Mouse (Mus musculus): Measurements from ENCODE around the gene Aff4. TPM values are rescaled to one million over a fixed set of nuclear protein-coding genes. Genes with fewer than 3 reads are reported as not detected.
"Not testable (repeated sequence)": the region's sequence is repeated elsewhere in the genome, so short reads cannot be mapped to it uniquely, and the experiment has no call there.

The Aff4 gene
- polyA plus RNA-seq, 2 experiments, result 4.0 to 8.7 TPM

GRCm38 (mm10) chr11:53336182-53336571 is 14.5 kb upstream of the Aff4 start:
- no peak for DNase-seq (ENCODE audit: low read depth in 3 of 3, low spot score in 3 of 3)
- Histone ChIP-seq H3K36me3 (replicated peaks; ENCODE audit: control insufficient read depth, insufficient read depth, low read depth) (no peaks in the 10 kb centered on the region; the same call in 1 of the 2 replicates), H3K27me3 (ENCODE audit: control insufficient read depth, insufficient read depth, low read length) (no peaks in the 10 kb centered on the region), H3K9ac (replicated peaks) (no peak overlapping the region), H3K4me3 (ENCODE audit: insufficient read depth in 1 of 2, low read depth in 2 of 2, low read length in 2 of 2) (no peak overlapping the region), H3K9me3 (ENCODE audit: control insufficient read depth, low read length) (no peaks in the 10 kb centered on the region), H3K27ac (no peak overlapping the region), H3K4me2 (ENCODE audit: low read depth) (no peak overlapping the region), H3K4me1 (replicated peaks; ENCODE audit: control insufficient read depth in 2 of 2, insufficient read depth in 2 of 2, low read length in 1 of 2) (no peaks in the 10 kb centered on the region)
- ATAC-seq (ENCODE audit: insufficient read depth), result no peak
- no peak for TF ChIP-seq CTCF (IDR thresholded peaks at IDR 0.05; ENCODE audit: low read depth)
- TF ChIP-seq EP300 (IDR thresholded peaks at IDR 0.05; ENCODE audit: low read depth), result no peak

DNA sequence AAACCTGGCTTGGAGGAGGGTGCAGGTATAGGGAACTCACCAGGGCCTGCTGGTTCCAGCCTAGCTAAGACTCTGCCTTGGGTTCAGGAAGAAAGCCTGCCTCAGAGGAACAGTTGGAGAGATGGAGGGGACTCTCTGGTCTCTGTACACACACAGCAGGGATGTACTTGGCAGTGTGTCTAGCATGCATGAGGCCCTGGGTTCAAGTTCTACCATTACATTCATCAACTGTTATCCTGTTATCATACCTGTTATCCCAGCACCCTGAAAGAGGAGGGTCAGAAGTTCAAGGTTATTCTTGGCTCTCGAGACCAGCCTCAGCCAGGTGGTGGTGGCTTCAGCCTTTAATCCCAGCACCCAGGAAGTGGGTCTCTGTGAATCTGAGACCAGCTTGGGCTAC is 13.7 kb upstream of the Aff4 start:
- ATAC-seq (ENCODE audit: insufficient read depth) (no peak), DNase-seq (ENCODE audit: low read depth in 3 of 3, low spot score in 3 of 3) (no peak)
- H3K36me3 ChIP-seq (replicated peaks; ENCODE audit: control insufficient read depth, insufficient read depth, low read depth), result no peaks in the 10 kb centered on the region
- no peak overlapping the region for H3K4me3 ChIP-seq (ENCODE audit: insufficient read depth in 1 of 2, low read depth in 2 of 2, low read length in 2 of 2)
- H3K9ac ChIP-seq (replicated peaks), result no peak overlapping the region
- TF ChIP-seq CTCF (IDR thresholded peaks at IDR 0.05; ENCODE audit: low read depth), result no peak
- no peak overlapping the region for H3K4me2 ChIP-seq (ENCODE audit: low read depth)
- H3K27me3 ChIP-seq (ENCODE audit: control insufficient read depth, insufficient read depth, low read length), result no peaks in the 10 kb centered on the region
- no peaks in the 10 kb centered on the region for H3K9me3 ChIP-seq (ENCODE audit: control insufficient read depth, low read length)
- WGBS (ENCODE audit: insufficient replicate concordance), result 69% methylated on average over 1 of the region's 1 CpGs
- H3K4me1 ChIP-seq (replicated peaks; ENCODE audit: control insufficient read depth in 2 of 2, insufficient read depth in 2 of 2, low read length in 1 of 2), result no peaks in the 10 kb centered on the region
- no peak overlapping the region for H3K27ac ChIP-seq

- Histone ChIP-seq H3K36me3 (replicated peaks; ENCODE audit: control insufficient read depth, insufficient read depth, low read depth) (no peaks in the 10 kb centered on the region), H3K27me3 (ENCODE audit: control insufficient read depth, insufficient read depth, low read length) (no peaks in the 10 kb centered on the region), H3K4me3 (ENCODE audit: insufficient read depth in 1 of 2, low read depth in 2 of 2, low read length in 2 of 2) (no peak overlapping the region), H3K4me1 (replicated peaks; ENCODE audit: control insufficient read depth in 2 of 2, insufficient read depth in 2 of 2, low read length in 1 of 2) (no peaks in the 10 kb centered on the region), H3K4me2 (ENCODE audit: low read depth) (no peak overlapping the region), H3K9ac (replicated peaks) (no peak overlapping the region), H3K27ac (no peak overlapping the region), H3K9me3 (ENCODE audit: control insufficient read depth, low read length) (no peaks in the 10 kb centered on the region)
- 75% methylated on average over 8 of the region's 8 CpGs for WGBS (ENCODE audit: insufficient replicate concordance)
- no peak for TF ChIP-seq EP300 (IDR thresholded peaks at IDR 0.05; ENCODE audit: low read depth)
- no peak for TF ChIP-seq CTCF (IDR thresholded peaks at IDR 0.05; ENCODE audit: low read depth)
- ATAC-seq (ENCODE audit: insufficient read depth) (no peak), DNase-seq (ENCODE audit: low read depth in 3 of 3, low spot score in 3 of 3) (no peak)
Observed at GRCm38 (mm10) chr11:53337684-53338083, 12.9 kb upstream of the Aff4 start.

DNA sequence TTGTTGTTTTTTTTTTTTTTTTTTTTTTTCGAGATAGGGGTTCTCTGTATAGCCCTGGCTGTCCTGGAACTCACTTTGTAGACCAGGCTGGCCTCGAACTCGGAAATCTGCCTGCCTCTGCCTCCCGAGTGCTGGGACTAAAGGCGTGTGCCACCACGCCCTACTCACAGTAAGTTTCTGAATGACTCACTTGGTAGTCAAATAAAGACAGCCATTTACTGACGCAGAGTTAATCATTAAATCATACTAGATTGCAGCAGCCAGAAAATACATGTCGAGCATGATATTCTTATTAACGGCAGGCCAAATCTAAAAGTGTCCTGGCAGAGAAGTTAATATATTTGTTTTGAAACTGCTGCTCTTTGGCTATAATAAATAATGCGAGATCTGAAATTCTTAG is 9.6 kb upstream of the Aff4 start:
- 69% methylated on average over 10 of the region's 10 CpGs for WGBS (ENCODE audit: insufficient replicate concordance)
- not testable (repeated sequence) for H3K9ac ChIP-seq (replicated peaks); H3K4me2 ChIP-seq (ENCODE audit: low read depth); DNase-seq (ENCODE audit: low read depth in 3 of 3, low spot score in 3 of 3); H3K9me3 ChIP-seq (ENCODE audit: control insufficient read depth, low read length); ATAC-seq (ENCODE audit: insufficient read depth); H3K27ac ChIP-seq; H3K4me3 ChIP-seq (ENCODE audit: insufficient read depth in 1 of 2, low read depth in 2 of 2, low read length in 2 of 2); H3K36me3 ChIP-seq (replicated peaks; ENCODE audit: control insufficient read depth, insufficient read depth, low read depth); H3K27me3 ChIP-seq (ENCODE audit: control insufficient read depth, insufficient read depth, low read length)
- peaks cover 0 to 13% of the 10 kb centered on the region in 2 experiments; a peak in 3 of 4 replicates for H3K4me1 ChIP-seq (replicated peaks; ENCODE audit: control insufficient read depth in 2 of 2, insufficient read depth in 2 of 2, low read length in 1 of 2)

DNA sequence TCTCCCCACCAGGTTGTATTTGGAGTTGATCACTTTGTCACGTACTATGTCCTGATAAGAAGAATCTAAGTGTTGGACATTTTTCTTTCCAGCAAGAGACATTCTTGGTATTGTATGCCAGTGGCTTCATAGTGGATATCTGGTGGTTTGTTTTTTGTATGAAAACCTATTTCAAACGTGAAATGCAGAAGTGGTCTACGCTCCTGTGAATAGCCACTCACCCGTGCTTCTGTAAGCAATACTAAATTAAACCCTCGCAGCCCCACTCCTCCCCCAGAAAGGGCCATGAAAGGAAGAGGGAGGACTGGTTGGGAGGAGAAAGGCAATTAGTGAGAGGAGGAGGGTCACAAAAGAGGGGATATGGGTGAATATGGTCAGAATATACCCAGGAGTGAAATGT is 7.9 kb upstream of the Aff4 start:
- no peak for DNase-seq (ENCODE audit: low read depth in 3 of 3, low spot score in 3 of 3)
- no peaks in the 10 kb centered on the region for H3K9me3 ChIP-seq (ENCODE audit: control insufficient read depth, low read length)
- 25% methylated on average over 5 of the region's 5 CpGs for WGBS (ENCODE audit: insufficient replicate concordance)

More for the DNA sequence above, 7.9 kb upstream of the Aff4 start:
- H3K36me3 ChIP-seq (replicated peaks; ENCODE audit: control insufficient read depth, insufficient read depth, low read depth), result no peaks in the 10 kb centered on the region
- H3K9ac ChIP-seq (replicated peaks), result no peak overlapping the region
- H3K27me3 ChIP-seq (ENCODE audit: control insufficient read depth, insufficient read depth, low read length), result no peaks in the 10 kb centered on the region
- TF ChIP-seq CTCF (IDR thresholded peaks at IDR 0.05; ENCODE audit: low read depth) (no peak), EP300 (IDR thresholded peaks at IDR 0.05; ENCODE audit: low read depth) (no peak)
- no peak overlapping the region for H3K4me2 ChIP-seq (ENCODE audit: low read depth)
- H3K4me1 ChIP-seq (replicated peaks; ENCODE audit: control insufficient read depth in 2 of 2, insufficient read depth in 2 of 2, low read length in 1 of 2), result peaks cover 0 to 13% of the 10 kb centered on the region in 2 experiments; a peak in 3 of 4 replicates
- no peak for ATAC-seq (ENCODE audit: insufficient read depth)
- no peak overlapping the region for H3K27ac ChIP-seq
- H3K4me3 ChIP-seq (ENCODE audit: insufficient read depth in 1 of 2, low read depth in 2 of 2, low read length in 2 of 2), result no peak overlapping the region

Data from liver, embryonic 14.5 days (tissue).